Comparison of ENCODE assay signal across 9 mouse cellular contexts in genomic region chr3:93547099-93547648, GRCm38 (mm10). TPM values are rescaled to one million over a fixed set of nuclear protein-coding genes. Genes with fewer than 3 reads are reported as not detected.
A peak's percentile ranks its signal among the peaks of the same experiment; 100 is the strongest.
DNase-seq lines count a peak whose midpoint lies in the region; ATAC-seq and TF ChIP-seq lines count a peak whose summit lies in the region.
"Had no signal": no experiment of that assay in that cellular context is flagged by ENCODE, and none has a peak within 500 bp of the region (broad histone marks: within the 10 kb centered on the region; RNA-seq: fewer than 3 reads in every experiment).

No protein-coding gene starts in this region.

- H3K79me3 ChIP-seq in C2C12 (ENCODE audit: low read depth) = no peaks in the 10 kb centered on the region

- no peak for TF ChIP-seq EP300 in heart, postnatal 0 days (IDR thresholded peaks at IDR 0.05; ENCODE audit: low read depth)

- H3K27ac ChIP-seq in embryonic facial prominence, embryonic 14.5 days (replicated peaks; ENCODE audit: low read depth, low read length) = no peak overlapping the region
- H3K27ac ChIP-seq in heart, postnatal 0 days (ENCODE audit: low read depth) = no peak overlapping the region
- H3K27ac ChIP-seq in thymus, adult 2 months (ENCODE audit: control insufficient read depth, insufficient read depth, low read length) = no peak overlapping the region
- H3K27ac ChIP-seq: embryonic facial prominence, embryonic 15.5 days had no signal

- TF ChIP-seq CTCF in C2C12 (IDR thresholded peaks at IDR 0.05; ENCODE audit: control insufficient read depth, insufficient read depth, insufficient read length) = peak; percentile 50
- peak; percentile 90 for TF ChIP-seq CTCF in heart, postnatal 0 days (IDR thresholded peaks at IDR 0.05; ENCODE audit: low read depth)
- peak; percentile 83 for TF ChIP-seq CTCF in lung, adult 2 months (IDR thresholded peaks at IDR 0.05; ENCODE audit: insufficient read depth, low read length)
- TF ChIP-seq CTCF in thymus, adult 2 months (IDR thresholded peaks at IDR 0.05; ENCODE audit: borderline replicate concordance, control insufficient read depth, extremely low read depth, insufficient read depth, low read length, poor library complexity) = no peak

- no peaks in the 10 kb centered on the region for H3K79me2 ChIP-seq in C2C12 (ENCODE audit: control insufficient read depth, insufficient read depth)

- no peak overlapping the region for H3K9ac ChIP-seq in embryonic facial prominence, embryonic 14.5 days (ENCODE audit: low read depth, low read length)
- H3K9ac ChIP-seq in heart, postnatal 0 days (replicated peaks; ENCODE audit: low read depth, low read length) = no peak overlapping the region
- H3K9ac ChIP-seq: embryonic facial prominence, embryonic 15.5 days had no signal

- ATAC-seq in embryonic facial prominence, embryonic 14.5 days (ENCODE audit: low read depth) = peak; percentile 53; the same call in 1 of the 2 replicates
- peak; percentile 33; the same call in 1 of the 2 replicates for ATAC-seq in heart, postnatal 0 days (ENCODE audit: insufficient read depth, low read depth)
- ATAC-seq in neutrophil, adult 5-6 weeks (ENCODE audit: extremely low read depth, insufficient number of reproducible peaks, low FRiP score, poor library complexity, severe bottlenecking) = peak; percentile 70

- DNase-seq in adrenal gland, postnatal 14 days = peak; percentile 91
- peak; percentile 84 for DNase-seq in embryonic facial prominence, embryonic 14.5 days (ENCODE audit: low spot score)
- peak; percentile 39 for DNase-seq in heart, postnatal 0 days (ENCODE audit: low spot score)
- DNase-seq in layer of hippocampus, adult 11-12 months (ENCODE audit: low spot score) = peak; percentile 87
- DNase-seq in lung, adult 2 months = peak; percentile 89
- DNase-seq in thymus, adult 2 months = peak; percentile 89

- H3K9me3 ChIP-seq in embryonic facial prominence, embryonic 14.5 days (ENCODE audit: control insufficient read depth, low read length) = no peaks in the 10 kb centered on the region
- no peaks in the 10 kb centered on the region for H3K9me3 ChIP-seq in heart, postnatal 0 days (replicated peaks; ENCODE audit: control insufficient read depth, low read length)
- H3K9me3 ChIP-seq: embryonic facial prominence, embryonic 15.5 days had no signal

- H3K4me1 ChIP-seq in embryonic facial prominence, embryonic 14.5 days (ENCODE audit: control insufficient read depth, insufficient read depth, low read length) = peaks cover 4% of the 10 kb centered on the region; the same call in 1 of the 2 replicates
- no peaks in the 10 kb centered on the region for H3K4me1 ChIP-seq in heart, postnatal 0 days (ENCODE audit: control insufficient read depth, insufficient read depth)
- peaks cover 7% of the 10 kb centered on the region; the same call in 1 of the 2 replicates for H3K4me1 ChIP-seq in lung, adult 2 months (ENCODE audit: control insufficient read depth, insufficient read depth, low read length)
- peaks cover 17% of the 10 kb centered on the region for H3K4me1 ChIP-seq in thymus, adult 2 months (replicated peaks; ENCODE audit: control insufficient read depth, insufficient read depth, low read length)

- H3K4me2 ChIP-seq in embryonic facial prominence, embryonic 14.5 days (ENCODE audit: low read depth, low read length) = no peak overlapping the region
- H3K4me2 ChIP-seq in heart, postnatal 0 days (ENCODE audit: low read depth, low read length) = no peak overlapping the region
- H3K4me2 ChIP-seq: embryonic facial prominence, embryonic 15.5 days had no signal

- H3K4me3 ChIP-seq in C2C12 (ENCODE audit: insufficient read depth, poor library complexity, severe bottlenecking) = no peak overlapping the region
- no peak overlapping the region for H3K4me3 ChIP-seq in embryonic facial prominence, embryonic 14.5 days (ENCODE audit: low read depth, low read length)
- H3K4me3 ChIP-seq in heart, postnatal 0 days (ENCODE audit: low read depth, low read length) = no peak overlapping the region
- H3K4me3 ChIP-seq in lung, adult 2 months (replicated peaks; ENCODE audit: extremely low read depth, low read depth, low read length) = no peak overlapping the region
- H3K4me3 ChIP-seq in thymus, adult 2 months (ENCODE audit: control insufficient read depth, insufficient read depth, low read length) = no peak overlapping the region
- H3K4me3 ChIP-seq: embryonic facial prominence, embryonic 15.5 days had no signal

- no peaks in the 10 kb centered on the region for H3K27me3 ChIP-seq in C2C12 (ENCODE audit: control insufficient read depth, insufficient read depth, insufficient read length)
- H3K27me3 ChIP-seq in embryonic facial prominence, embryonic 14.5 days (replicated peaks; ENCODE audit: control insufficient read depth, insufficient read depth, low read length) = no peaks in the 10 kb centered on the region
- H3K27me3 ChIP-seq in heart, postnatal 0 days (ENCODE audit: control insufficient read depth, insufficient read depth, low read length) = no peaks in the 10 kb centered on the region
- no peaks in the 10 kb centered on the region for H3K27me3 ChIP-seq in thymus, adult 2 months (ENCODE audit: control insufficient read depth, insufficient read depth, low read length)
- H3K27me3 ChIP-seq: embryonic facial prominence, embryonic 15.5 days had no signal

- no peaks in the 10 kb centered on the region for H3K36me3 ChIP-seq in C2C12 (ENCODE audit: control insufficient read depth, insufficient read depth)
- H3K36me3 ChIP-seq in embryonic facial prominence, embryonic 14.5 days (ENCODE audit: control insufficient read depth, insufficient read depth, low read length) = no peaks in the 10 kb centered on the region
- no peaks in the 10 kb centered on the region for H3K36me3 ChIP-seq in heart, postnatal 0 days (replicated peaks; ENCODE audit: control insufficient read depth, insufficient read depth, low read length)
- H3K36me3 ChIP-seq in thymus, adult 2 months (ENCODE audit: control insufficient read depth, insufficient read depth, low read length) = no peaks in the 10 kb centered on the region
- H3K36me3 ChIP-seq: embryonic facial prominence, embryonic 15.5 days had no signal

- TF ChIP-seq POLR2A in lung, adult 2 months (IDR thresholded peaks at IDR 0.05; ENCODE audit: borderline replicate concordance, extremely low read depth, low read depth, low read length) = no peak
- TF ChIP-seq POLR2A in thymus, adult 2 months (IDR thresholded peaks at IDR 0.05; ENCODE audit: control insufficient read depth, extremely low read depth, insufficient read depth, low read length, poor library complexity) = no peak

- H3ac ChIP-seq in C2C12 (ENCODE audit: control insufficient read depth, insufficient read length, low read depth) = no peak overlapping the region

- 25% methylated on average over 7 of the region's 7 CpGs for WGBS in embryonic facial prominence, embryonic 14.5 days
- 27% methylated on average over 7 of the region's 7 CpGs for WGBS in heart, postnatal 0 days
- 25% methylated on average over 7 of the region's 7 CpGs for WGBS in lung, adult 2 months
- WGBS in thymus, adult 2 months = 16% methylated on average over 7 of the region's 7 CpGs

TF ChIP-seq in C2C12, 6 proteins besides CTCF, POLR2A, EP300 and RAD21:
- no peak for TF ChIP-seq MYOG (IDR thresholded peaks at IDR 0.05; ENCODE audit: control insufficient read depth, extremely low read depth, insufficient read length)
- TF ChIP-seq FOSL1 (IDR thresholded peaks at IDR 0.05; ENCODE audit: insufficient read depth, low read length, poor library complexity, severe bottlenecking) = no peak
- TF ChIP-seq CEBPB (IDR thresholded peaks at IDR 0.05; ENCODE audit: low read depth) = no peak
- TF ChIP-seq MYOD1 (IDR thresholded peaks at IDR 0.05; ENCODE audit: control insufficient read depth, insufficient read length, low read depth) = no peak
- no peak for TF ChIP-seq USF1 (IDR thresholded peaks at IDR 0.05; ENCODE audit: low read depth)
- no peak for TF ChIP-seq MAX (IDR thresholded peaks at IDR 0.05)

RNA-seq across cellular contexts. Expression of gene S100a10, which starts 7.7 kb away (rescaled TPM):
- 1,750 TPM for polyA plus RNA-seq in C2C12 (2012; fragmentation: generic; extraction: Trizol)
- 166 and 194 TPM in 2 replicates for total RNA-seq in adrenal gland, postnatal 14 days (2021)
- polyA plus RNA-seq in embryonic facial prominence, embryonic 14.5 days (2014; fragmentation: Nextera tagmentation; extraction: Ambion mirVana) = 687 and 752 TPM in 2 replicates
- total RNA-seq in heart, postnatal 0 days (2014; rRNA removed; ENCODE audit: low replicate concordance) = 199 and 247 TPM in 2 replicates
- polyA plus RNA-seq in heart, postnatal 0 days (2015; fragmentation: Nextera tagmentation; extraction: Ambion mirVana) = 174 and 192 TPM in 2 replicates
- polyA plus RNA-seq in lung, adult 2 months (2012; rRNA removed) = 61.1 and 79.5 TPM in 2 replicates
- 406 and 416 TPM in 2 replicates for total RNA-seq in neutrophil, adult 5-6 weeks (2017)
- 99.3 and 121 TPM in 2 replicates for polyA plus RNA-seq in thymus, adult 2 months (2012; rRNA removed)

RNA-seq across cellular contexts. Expression of gene S100a11, which starts 26.9 kb away (rescaled TPM):
- 3,212 TPM for polyA plus RNA-seq in C2C12 (2012; fragmentation: generic; extraction: Trizol)
- total RNA-seq in adrenal gland, postnatal 14 days (2021) = 217 and 219 TPM in 2 replicates
- polyA plus RNA-seq in embryonic facial prominence, embryonic 14.5 days (2014; fragmentation: Nextera tagmentation; extraction: Ambion mirVana) = 1,533 and 1,735 TPM in 2 replicates
- 47.5 and 77.1 TPM in 2 replicates for total RNA-seq in heart, postnatal 0 days (2014; rRNA removed; ENCODE audit: low replicate concordance)
- 686 TPM in 2 replicates for polyA plus RNA-seq in heart, postnatal 0 days (2015; fragmentation: Nextera tagmentation; extraction: Ambion mirVana)
- polyA plus RNA-seq in lung, adult 2 months (2012; rRNA removed) = 232 and 357 TPM in 2 replicates
- 584 and 660 TPM in 2 replicates for total RNA-seq in neutrophil, adult 5-6 weeks (2017)
- 134 and 151 TPM in 2 replicates for polyA plus RNA-seq in thymus, adult 2 months (2012; rRNA removed)

Comparison
In these comparisons a context has a peak if more than half of its experiments do, and no peak if none do; other contexts are left out.
1. DNase-seq: peak in every context shown above with its lines; median percentile 91 in adrenal gland, postnatal 14 days; 89 in lung, adult 2 months; 89 in thymus, adult 2 months; 87 in layer of hippocampus, adult 11-12 months; 84 in embryonic facial prominence, embryonic 14.5 days; 39 in heart, postnatal 0 days.